Comparison of ENCODE assay signal across 20 mouse cellular contexts in the genomic region with DNA sequence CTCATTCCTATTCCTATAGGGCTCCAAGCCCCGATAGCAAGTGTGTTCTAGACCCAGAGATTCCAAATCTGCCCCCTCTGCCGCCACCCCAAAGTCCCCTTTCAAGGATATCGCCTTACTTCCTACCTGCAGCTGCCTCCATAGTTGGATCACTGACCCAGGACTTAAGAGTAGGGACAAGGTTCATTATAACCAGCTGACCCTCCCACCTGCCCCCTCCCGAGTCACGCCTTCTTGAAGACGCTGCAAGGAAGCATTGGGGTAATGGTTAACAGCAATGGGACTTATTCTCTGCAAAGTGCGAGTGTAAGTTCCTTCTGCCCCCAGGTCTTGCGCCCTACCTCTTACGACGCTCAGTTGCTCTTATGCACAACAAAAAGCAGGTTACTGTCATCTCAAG. TPM values are rescaled to one million over a fixed set of nuclear protein-coding genes. Genes with fewer than 3 reads are reported as not detected.
DNase-seq lines count a peak whose midpoint lies in the region; ATAC-seq and TF ChIP-seq lines count a peak whose summit lies in the region.
"Had no signal": no experiment of that assay in that cellular context is flagged by ENCODE, and none has a peak within 500 bp of the region (broad histone marks: within the 10 kb centered on the region; RNA-seq: fewer than 3 reads in every experiment).

A gene (minus strand): TSS at position 158 of the 400 bp plus-strand sequence.

- H3K27me3 ChIP-seq in forebrain, embryonic 13.5 days = peaks cover 5% of the 10 kb centered on the region; the same call in 1 of the 2 replicates
- no peaks in the 10 kb centered on the region for H3K27me3 ChIP-seq in forebrain, embryonic 16.5 days (replicated peaks; ENCODE audit: control insufficient read depth, insufficient read depth, low read length)
- H3K27me3 ChIP-seq in liver, embryonic 12.5 days (replicated peaks) = peaks cover 23% of the 10 kb centered on the region
- H3K27me3 ChIP-seq in liver, postnatal 0 days (ENCODE audit: insufficient read depth, low read length) = no peaks in the 10 kb centered on the region
- H3K27me3 ChIP-seq in kidney, embryonic 15.5 days = no peaks in the 10 kb centered on the region

- no peak for TF ChIP-seq EP300 in liver, postnatal 0 days (IDR thresholded peaks at IDR 0.05; ENCODE audit: low read depth)

- TF ChIP-seq CTCF in liver, postnatal 0 days (IDR thresholded peaks at IDR 0.05; ENCODE audit: low read depth) = no peak

- no peak for ATAC-seq in forebrain, embryonic 13.5 days
- no peak for ATAC-seq in forebrain, embryonic 16.5 days
- ATAC-seq in liver, embryonic 12.5 days = no peak
- ATAC-seq in liver, postnatal 0 days = no peak
- ATAC-seq in kidney, embryonic 15.5 days (replicated peaks; ENCODE audit: low FRiP score) = no peak
- ATAC-seq: midbrain, embryonic 13.5 days had no signal

- H3K36me3 ChIP-seq in forebrain, embryonic 13.5 days (ENCODE audit: poor library complexity, severe bottlenecking) = no peaks in the 10 kb centered on the region
- H3K36me3 ChIP-seq in forebrain, embryonic 16.5 days (ENCODE audit: control insufficient read depth, insufficient read depth) = no peaks in the 10 kb centered on the region
- H3K36me3 ChIP-seq in liver, embryonic 12.5 days = no peaks in the 10 kb centered on the region
- 0 out of 2 replicates have a peak, but pooled peaks cover 6% of the 10 kb centered on the region for H3K36me3 ChIP-seq in liver, postnatal 0 days (replicated peaks; ENCODE audit: insufficient read depth, low read length)
- H3K36me3 ChIP-seq in kidney, embryonic 15.5 days = no peaks in the 10 kb centered on the region
- H3K36me3 ChIP-seq: heart, embryonic 15.5 days; limb, embryonic 10.5 days; lung, embryonic 15.5 days; midbrain, embryonic 13.5 days had no signal

- H3K27ac ChIP-seq in forebrain, embryonic 13.5 days = peak within 1 kb of the TSS; percentile 31; the same call in 1 of the 2 replicates
- no peak within 1 kb of the TSS for H3K27ac ChIP-seq in forebrain, embryonic 16.5 days (ENCODE audit: low read length)
- H3K27ac ChIP-seq in liver, embryonic 12.5 days = no peak within 1 kb of the TSS
- H3K27ac ChIP-seq in liver, postnatal 0 days (ENCODE audit: low read depth) = no peak within 1 kb of the TSS
- H3K27ac ChIP-seq in kidney, embryonic 15.5 days = peak within 1 kb of the TSS; percentile 3; the same call in 1 of the 2 replicates
- H3K27ac ChIP-seq: heart, embryonic 15.5 days; hindbrain, embryonic 14.5 days; left cerebral cortex, adult 2 months; lung, embryonic 15.5 days; midbrain, embryonic 13.5 days had no signal

- H3K4me1 ChIP-seq in forebrain, embryonic 13.5 days = peaks cover 57% of the 10 kb centered on the region
- peaks cover 33% of the 10 kb centered on the region for H3K4me1 ChIP-seq in forebrain, embryonic 16.5 days (replicated peaks; ENCODE audit: control insufficient read depth, insufficient read depth, low read length)
- peaks cover 41% of the 10 kb centered on the region for H3K4me1 ChIP-seq in liver, embryonic 12.5 days
- peaks cover 5% of the 10 kb centered on the region for H3K4me1 ChIP-seq in liver, postnatal 0 days (ENCODE audit: insufficient read depth)
- H3K4me1 ChIP-seq in kidney, embryonic 15.5 days = peaks cover 51% of the 10 kb centered on the region

- 90% methylated on average over 10 of the region's 10 CpGs for WGBS in forebrain, embryonic 13.5 days
- WGBS in forebrain, embryonic 16.5 days = 90% methylated on average over 10 of the region's 10 CpGs
- WGBS in liver, embryonic 12.5 days (ENCODE audit: insufficient replicate concordance) = 68% methylated on average over 10 of the region's 10 CpGs
- WGBS in liver, postnatal 0 days (ENCODE audit: insufficient replicate concordance) = 76% methylated on average over 10 of the region's 10 CpGs
- WGBS in kidney, embryonic 15.5 days = 56% methylated on average over 10 of the region's 10 CpGs
- 46% methylated on average over 10 of the region's 10 CpGs for WGBS in large intestine, adult 2 months

- H3K4me2 ChIP-seq in forebrain, embryonic 13.5 days = no peak within 1 kb of the TSS; the same call in 1 of the 2 replicates
- H3K4me2 ChIP-seq in forebrain, embryonic 16.5 days (ENCODE audit: low read length) = no peak within 1 kb of the TSS
- 0 out of 2 replicates have a peak within 1 kb of the TSS, but pooled peaks have one; percentile 9 for H3K4me2 ChIP-seq in liver, embryonic 12.5 days
- no peak within 1 kb of the TSS for H3K4me2 ChIP-seq in liver, postnatal 0 days (ENCODE audit: low read depth, low read length)
- H3K4me2 ChIP-seq in kidney, embryonic 15.5 days = peak within 1 kb of the TSS; percentile 40
- H3K4me2 ChIP-seq: hindbrain, embryonic 14.5 days; midbrain, embryonic 13.5 days had no signal

- no peaks in the 10 kb centered on the region for H3K9me3 ChIP-seq in forebrain, embryonic 13.5 days (replicated peaks)
- no peaks in the 10 kb centered on the region for H3K9me3 ChIP-seq in forebrain, embryonic 16.5 days (ENCODE audit: control insufficient read depth, low read length)
- no peaks in the 10 kb centered on the region for H3K9me3 ChIP-seq in liver, embryonic 12.5 days (replicated peaks)
- no peaks in the 10 kb centered on the region for H3K9me3 ChIP-seq in liver, postnatal 0 days (ENCODE audit: low read length)
- no peaks in the 10 kb centered on the region for H3K9me3 ChIP-seq in kidney, embryonic 15.5 days (replicated peaks)
- H3K9me3 ChIP-seq: heart, embryonic 15.5 days; limb, embryonic 10.5 days; lung, embryonic 15.5 days; midbrain, embryonic 13.5 days had no signal

- 0 out of 2 replicates have a peak within 1 kb of the TSS, but pooled peaks have one; percentile 16 for H3K9ac ChIP-seq in forebrain, embryonic 13.5 days
- H3K9ac ChIP-seq in forebrain, embryonic 16.5 days (replicated peaks; ENCODE audit: low read depth, low read length) = no peak within 1 kb of the TSS
- H3K9ac ChIP-seq in liver, embryonic 12.5 days = no peak within 1 kb of the TSS
- H3K9ac ChIP-seq in liver, postnatal 0 days (replicated peaks) = no peak within 1 kb of the TSS; the same call in 1 of the 2 replicates
- H3K9ac ChIP-seq in kidney, embryonic 15.5 days = no peak within 1 kb of the TSS
- H3K9ac ChIP-seq: heart, embryonic 15.5 days; hindbrain, embryonic 14.5 days had no signal

- no peak for DNase-seq in liver, postnatal 0 days
- no peak for DNase-seq in large intestine, adult 2 months (ENCODE audit: low read depth, low spot score)
- DNase-seq in gastrocnemius, postnatal 25 days = no peak
- no peak for DNase-seq in c-Kit-positive CD71-positive TER-119-positive erythroid progenitor cells, embryonic 14.5 days (ENCODE audit: low spot score)
- DNase-seq: adrenal gland, adult 2 months; cerebellum, postnatal 14 days; embryo, embryonic 11 days; gastrocnemius, adult 2 months; heart, adult 11 months had no signal

- H3K4me3 ChIP-seq in forebrain, embryonic 13.5 days = no peak within 1 kb of the TSS
- no peak within 1 kb of the TSS for H3K4me3 ChIP-seq in forebrain, embryonic 16.5 days (replicated peaks; ENCODE audit: low read length)
- no peak within 1 kb of the TSS for H3K4me3 ChIP-seq in liver, embryonic 12.5 days
- H3K4me3 ChIP-seq in liver, postnatal 0 days (ENCODE audit: low read depth, low read length) = no peak within 1 kb of the TSS
- peak within 1 kb of the TSS; percentile 10; the same call in 1 of the 2 replicates for H3K4me3 ChIP-seq in kidney, embryonic 15.5 days (replicated peaks)
- H3K4me3 ChIP-seq: heart, embryonic 15.5 days; left cerebral cortex, adult 2 months; lung, embryonic 15.5 days; midbrain, embryonic 13.5 days had no signal

RNA-seq across cellular contexts. Expression of the gene that starts here (rescaled TPM):
- 0.39 and 0.40 TPM in 2 replicates for polyA plus RNA-seq in forebrain, embryonic 13.5 days (2015; fragmentation: Nextera tagmentation; extraction: Ambion mirVana)
- 0.53 and 0.73 TPM in 2 replicates for polyA plus RNA-seq in forebrain, embryonic 16.5 days (2015; fragmentation: Nextera tagmentation; extraction: Ambion mirVana)
- polyA plus RNA-seq in liver, embryonic 12.5 days (2016; fragmentation: Nextera tagmentation; extraction: Ambion mirVana) = 0.15 and 0.17 TPM in 2 replicates
- 0.08 TPM in 1 of 2 replicates, not detected in the other for polyA plus RNA-seq in liver, postnatal 0 days (2015; fragmentation: Nextera tagmentation; extraction: Ambion mirVana)
- 7.8 and 8.5 TPM in 2 replicates for polyA plus RNA-seq in kidney, embryonic 15.5 days (2015; fragmentation: Nextera tagmentation; extraction: Ambion mirVana)
- 30.2 and 32.2 TPM in 2 replicates for polyA plus RNA-seq in large intestine, adult 2 months (2012; rRNA removed)
- under 1 TPM; 0.99 to 1.00 TPM for total RNA-seq in gastrocnemius, postnatal 25 days (2021)
- total RNA-seq: adrenal gland, adult 2 months had no signal
- polyA plus RNA-seq: adrenal gland, adult 2 months; limb, embryonic 10.5 days; liver, embryonic 11.5 days; lung, embryonic 15.5 days had no signal

Comparison
In these comparisons a context has a peak if more than half of its experiments do, and no peak if none do; other contexts are left out.
1. H3K27ac ChIP-seq: peak in forebrain, embryonic 13.5 days (single experiment) and kidney, embryonic 15.5 days (single experiment); none in forebrain, embryonic 16.5 days (single experiment), liver, embryonic 12.5 days (single experiment) and liver, postnatal 0 days (single experiment).
2. H3K4me2 ChIP-seq: peak in liver, embryonic 12.5 days (single experiment) and kidney, embryonic 15.5 days (single experiment); none in forebrain, embryonic 13.5 days (single experiment), forebrain, embryonic 16.5 days (single experiment) and liver, postnatal 0 days (single experiment).